Mouse (Mus musculus): ENCODE results near the gene Marc2. TPM values are rescaled to one million over a fixed set of nuclear protein-coding genes. Genes with fewer than 3 reads are reported as not detected.

The Marc2 gene
- total RNA-seq, 2 experiments from 2014 or later, result 315 to 378 TPM

Small RNA genes lying within 50 kb of the gene (microRNA-seq; reads per million reads assigned to microRNA genes)
- 471 reads per million, percentile 65 among the genes with 10 or more reads in this experiment for gene Mir1981

Other genes starting within 250 kb of the Marc2 start
- 10 to 100 TPM; 40.7 to 47.8 TPM for gene Hlx, start 113.8 kb downstream of the Marc2 start, total RNA-seq (2021)
- 10 to 100 TPM; 15.0 to 43.0 TPM for gene Marc1, start 35.1 kb downstream of the Marc2 start, total RNA-seq (2021)
- 10 to 100 TPM; 41.7 to 43.4 TPM for gene C130074G19Rik, start 36.8 kb upstream of the Marc2 start, total RNA-seq (2021)
- 10 to 100 TPM in 1 of 2 experiments, 1 to 10 TPM in 1; 9.5 to 11.3 TPM for gene Mark1, start 153.1 kb upstream of the Marc2 start, total RNA-seq (2021)

Measured in adrenal gland, postnatal 10 days (tissue).